Mouse (Mus musculus) kidney, adult 18-20 months (tissue): ENCODE results near the gene Olfr680-ps1.
"Not testable (repeated sequence)": the region's sequence is repeated elsewhere in the genome, so short reads cannot be mapped to it uniquely, and the experiment has no call there.

Source experiments
- DNase-seq: peaks from one replicate; pipeline ENCODE4 v3.0.0; 2021

The Olfr680-ps1 gene

GRCm38 (mm10) chr7:105092717-105093116 lies at the start of gene Olfr680-ps1:
Olfr680-ps1 (minus strand) TSS chr7:105092817.
- DNase-seq, result not testable (repeated sequence)

DNA sequence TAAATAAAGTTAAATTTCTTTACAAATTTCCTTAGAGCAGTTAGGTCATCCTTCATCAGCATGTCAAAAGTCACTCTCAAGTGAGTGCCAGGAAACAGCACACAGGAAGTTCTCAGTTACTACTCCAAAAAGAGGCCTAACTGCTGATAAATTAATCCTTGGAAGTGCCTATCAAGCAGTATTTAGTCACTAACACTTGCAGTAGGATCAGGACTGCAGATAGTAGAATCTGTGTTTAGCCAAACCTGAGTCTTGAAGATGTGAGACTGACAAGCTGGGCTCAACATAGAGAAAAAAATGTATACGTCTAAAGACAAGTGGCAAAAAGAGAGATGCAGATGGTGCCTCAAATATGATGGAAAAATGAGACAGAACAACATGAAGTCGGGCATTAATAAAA lies 48.7 kb upstream of the Olfr680-ps1 start:
- DNase-seq, result no peak

DNA sequence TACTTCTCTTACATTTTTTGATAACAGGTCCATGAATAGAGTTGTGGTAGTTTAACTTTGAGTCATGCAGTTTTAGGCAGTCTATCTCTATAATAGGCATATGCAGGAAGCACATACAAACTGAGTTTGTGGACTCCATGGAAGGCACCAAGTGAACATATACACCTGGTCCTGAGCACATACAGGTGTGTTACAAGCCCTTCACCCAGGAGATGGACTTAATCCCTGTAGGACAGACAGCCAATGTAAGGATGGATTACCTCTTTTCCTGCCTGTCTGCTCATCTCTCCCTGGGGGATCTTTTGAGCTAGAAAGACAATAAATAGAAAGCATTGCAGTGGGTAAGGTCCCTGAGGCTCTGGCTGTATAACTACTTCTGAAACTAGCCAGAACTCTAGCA lies 23.9 kb upstream of the Olfr680-ps1 start, which contains the start of gene Olfr681:
Olfr681 (plus strand) TSS at position 301 of the 400 bp plus-strand sequence.
- no peak for DNase-seq

DNA sequence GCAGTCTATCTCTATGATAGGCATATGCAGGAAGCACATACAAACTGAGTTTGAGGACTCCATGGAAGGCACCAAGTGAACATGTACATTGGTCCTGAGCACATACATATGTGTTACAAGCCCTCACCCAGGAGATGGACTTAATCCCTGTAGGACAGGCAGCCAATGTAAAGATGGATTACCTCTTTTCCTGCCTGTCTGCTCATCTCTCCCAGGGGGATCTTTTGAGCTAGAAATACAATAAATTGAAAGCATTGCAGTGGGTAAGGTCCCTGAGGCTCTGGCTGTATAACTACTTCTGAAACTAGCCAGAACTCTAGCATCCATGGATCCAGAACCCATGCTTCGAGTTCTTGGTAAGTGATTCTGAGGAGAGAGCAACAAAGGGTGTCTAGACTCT lies 11.7 kb downstream of the Olfr680-ps1 start, which contains the start of gene Olfr679:
Olfr679 (plus strand) TSS at position 301 of the 400 bp plus-strand sequence.
- no peak for DNase-seq

DNA sequence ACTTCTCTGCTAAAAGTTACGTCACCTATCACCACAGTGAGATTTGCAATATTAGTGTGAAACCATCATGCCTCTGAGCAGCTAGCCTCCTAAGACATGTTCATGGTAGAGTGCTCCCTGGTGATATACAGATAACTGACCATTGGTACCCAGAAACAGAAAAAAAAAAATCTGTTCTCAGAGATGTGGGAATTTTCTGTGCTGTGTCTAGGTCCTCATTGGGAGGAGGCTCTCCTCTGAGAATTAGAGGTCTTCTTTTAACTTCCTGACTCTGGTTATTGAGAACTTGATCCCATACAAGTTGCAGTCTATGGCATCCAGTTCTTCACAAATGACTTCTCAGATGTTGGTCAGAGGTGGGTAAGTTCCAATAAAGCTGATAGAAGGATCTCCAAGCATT lies 28.4 kb downstream of the Olfr680-ps1 start, which contains the start of gene Olfr678:
Olfr678 (plus strand) TSS at position 301 of the 400 bp plus-strand sequence.
- no peak for DNase-seq

DNA sequence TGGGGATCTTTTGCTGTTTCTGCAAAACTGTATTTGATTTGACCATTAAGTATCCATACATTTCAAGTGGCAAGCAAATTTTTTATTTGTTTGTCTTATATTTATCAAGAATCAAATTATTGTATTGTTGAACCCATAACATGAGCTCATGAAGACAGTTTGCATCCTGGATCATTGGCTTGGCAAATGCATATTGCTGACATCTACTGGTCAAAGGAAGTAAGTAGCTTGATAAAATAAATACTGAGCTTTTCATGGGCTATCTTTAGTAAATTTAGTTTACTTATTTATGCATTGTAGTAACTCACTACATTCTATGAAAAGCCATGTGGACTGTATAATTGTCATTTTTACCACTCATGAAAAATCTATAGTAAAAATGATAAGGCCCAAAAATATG lies 33.7 kb downstream of the Olfr680-ps1 start:
- DNase-seq, result no peak
